Mouse (Mus musculus) WW6 (cell line): ENCODE measurements around the gene Arhgef19.

Source experiments
- DNase-seq: peaks from one replicate; pipeline ENCODE4 v3.0.0-alpha.2; 2013; ENCODE audit warnings: low read depth, low spot score

Arhgef19 gene

GRCm38 (mm10) chr4:141236856-141237255 lies 2.4 kb upstream of the Arhgef19 start:
- no peak for DNase-seq

DNA sequence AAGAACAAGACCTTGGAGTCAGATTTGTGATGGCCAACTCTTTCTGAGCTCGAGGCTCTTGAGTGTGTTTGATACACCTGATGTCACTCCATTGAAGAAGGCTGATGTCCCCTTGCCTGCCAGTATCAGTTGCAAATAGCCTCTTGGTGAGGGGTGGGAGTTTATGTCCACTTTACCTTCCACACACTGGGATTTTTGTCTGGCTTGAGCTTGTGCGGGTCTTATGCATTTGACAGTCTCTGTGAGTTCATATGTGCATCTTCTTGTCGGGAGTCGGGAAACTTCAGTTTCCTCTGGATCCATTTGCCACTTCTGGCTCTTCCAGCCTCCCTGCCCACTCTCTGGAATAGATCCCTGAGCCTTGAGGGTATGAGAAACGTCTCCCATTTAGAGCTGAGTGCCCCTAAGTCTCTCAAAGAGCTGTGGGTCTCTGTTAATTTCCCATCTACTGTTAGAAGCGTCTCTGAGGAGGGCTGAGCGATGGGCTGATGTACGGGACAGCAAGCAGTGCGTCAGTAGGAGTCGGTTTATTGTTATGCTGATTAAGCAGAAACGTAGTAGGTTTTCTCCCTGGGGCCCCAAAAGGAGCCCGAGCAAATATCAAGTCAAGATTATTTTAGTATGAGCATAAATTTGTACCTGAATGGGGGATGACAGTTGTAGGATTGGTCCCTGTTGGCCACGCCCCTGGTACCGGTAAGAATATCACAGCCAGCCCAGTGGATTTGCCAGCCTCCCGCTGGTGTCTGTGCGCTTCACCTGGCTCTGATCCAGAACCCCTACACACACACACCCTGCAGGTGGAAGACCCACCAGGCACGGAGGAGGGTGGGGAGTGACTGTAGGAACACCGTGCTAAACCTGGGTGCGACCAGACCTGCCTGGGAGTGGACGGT lies 559 bp upstream of the Arhgef19 start:
- DNase-seq, result no peak

DNA sequence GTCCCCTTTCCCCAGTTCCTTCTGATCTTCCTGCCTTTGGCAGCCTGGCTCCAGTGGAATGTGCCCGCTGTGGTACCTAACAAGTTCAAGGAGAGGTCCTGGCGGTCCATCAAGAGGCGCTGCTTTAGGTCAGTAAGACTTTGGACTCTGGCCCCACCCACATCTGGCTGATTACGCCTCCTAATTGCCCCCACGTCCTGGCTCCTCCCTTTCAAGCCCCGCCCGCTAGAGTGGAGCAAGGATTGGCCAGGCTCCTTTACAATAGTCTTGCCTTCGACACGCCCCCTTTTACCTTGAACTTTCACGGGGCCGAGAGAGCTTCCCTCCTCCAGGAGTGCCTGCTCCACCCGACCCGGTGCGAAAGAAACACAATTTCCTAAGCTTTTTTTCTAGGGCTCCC lies 1.3 kb downstream of the Arhgef19 start:
- DNase-seq, result peak; percentile 71

- no peak for DNase-seq
These were observed 2.6 kb downstream of the Arhgef19 start for GRCm38 (mm10) chr4:141241861-141242260.

DNA sequence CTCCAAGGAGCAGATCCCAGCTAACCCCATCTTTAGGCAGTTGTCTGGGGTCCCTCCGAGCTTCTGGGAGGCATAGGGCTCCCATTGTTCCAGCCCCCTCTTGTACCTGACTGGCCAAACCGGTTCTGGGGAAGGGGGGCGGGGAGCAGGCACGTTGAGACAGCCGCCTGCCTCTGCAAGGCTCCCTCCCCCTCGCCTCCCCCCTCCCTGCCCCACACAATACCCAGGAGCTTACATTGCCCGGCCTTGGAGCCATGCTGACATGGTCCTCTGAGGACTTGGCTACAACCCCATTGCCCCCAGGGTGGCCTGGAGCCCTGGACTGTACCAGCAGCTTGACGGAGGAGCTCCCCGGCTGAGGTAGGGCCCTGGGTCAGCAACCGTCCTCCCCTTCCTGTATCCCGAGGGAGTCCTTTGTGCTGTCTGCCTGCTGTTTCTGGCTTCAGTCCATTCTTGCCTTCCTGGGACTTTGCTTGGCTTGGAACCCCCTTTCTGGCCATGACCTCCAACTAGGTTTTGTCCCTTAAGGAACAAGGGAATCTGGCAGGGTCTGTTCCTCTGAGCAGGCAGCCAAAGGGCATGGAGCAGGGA lies 3.4 kb downstream of the Arhgef19 start:
- DNase-seq, result no peak

DNA sequence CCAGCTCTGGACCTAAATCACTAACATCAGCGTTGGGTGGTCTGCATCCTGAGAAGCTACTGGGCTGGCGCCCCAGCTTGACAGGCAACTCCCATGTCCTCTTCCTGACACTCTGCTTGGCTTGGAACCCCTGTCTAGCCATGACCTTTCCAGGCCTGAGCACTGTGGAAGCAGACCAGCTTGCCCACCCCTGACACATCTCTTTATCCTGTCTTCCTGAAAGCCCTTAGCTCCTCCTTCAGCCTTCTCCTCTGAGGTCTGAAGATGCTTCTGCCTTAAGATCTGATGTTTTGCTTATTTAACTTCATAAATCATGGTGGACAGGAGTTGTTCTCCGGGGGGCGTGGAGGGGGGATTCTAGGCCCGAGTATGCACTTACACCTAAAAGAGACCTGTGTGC lies 4.3 kb downstream of the Arhgef19 start:
- no peak for DNase-seq

DNA sequence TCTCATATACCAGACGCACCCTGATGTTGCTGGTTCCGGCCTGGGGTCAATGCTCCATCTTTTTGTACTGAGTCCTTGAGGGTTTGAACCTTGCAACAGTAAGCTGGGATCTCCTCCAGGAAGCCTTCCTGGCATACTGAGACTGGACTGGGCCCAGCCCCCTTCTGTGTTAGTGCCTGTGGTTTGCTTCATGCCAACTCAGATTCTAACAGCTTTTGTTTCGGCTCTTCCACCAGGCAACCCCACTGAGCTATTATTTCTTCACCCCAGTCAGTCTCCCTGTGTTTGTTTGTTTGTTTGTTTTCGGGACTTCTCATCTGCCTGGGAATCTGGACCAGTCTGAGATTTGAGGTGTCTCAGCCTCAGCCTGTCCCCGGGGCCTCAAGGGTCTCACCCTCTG lies 5.1 kb downstream of the Arhgef19 start:
- no peak for DNase-seq

DNA sequence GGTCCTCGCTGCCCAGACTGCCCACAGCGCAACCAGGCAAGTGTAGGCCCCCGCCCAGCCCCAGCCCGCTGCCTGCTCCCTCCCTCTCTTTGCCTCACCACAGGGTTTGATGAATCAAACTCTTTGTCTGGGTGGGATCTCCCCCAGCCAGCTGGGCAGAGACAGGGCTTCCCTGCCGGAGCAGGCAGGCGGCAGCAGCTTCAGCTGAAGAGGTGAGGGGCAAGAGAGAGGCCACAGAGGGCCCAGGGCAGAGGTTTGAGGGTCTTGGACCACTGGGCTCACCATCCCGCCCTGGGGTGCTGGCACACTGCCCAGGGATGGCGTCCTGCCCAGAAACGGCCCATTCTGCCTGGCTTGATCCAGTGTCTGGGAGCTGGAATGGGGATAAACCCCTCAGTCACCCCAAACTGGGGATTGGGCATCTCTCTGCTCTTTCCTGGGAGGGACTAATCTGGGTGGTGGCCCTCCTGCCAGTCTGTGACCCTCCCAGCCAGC lies 5.7 kb downstream of the Arhgef19 start:
- DNase-seq, result no peak

- no peak for DNase-seq
These were observed 7.0 kb downstream of the Arhgef19 start for GRCm38 (mm10) chr4:141246089-141246997.

GRCm38 (mm10) chr4:141246998-141247350 lies 7.7 kb downstream of the Arhgef19 start:
- no peak for DNase-seq

DNA sequence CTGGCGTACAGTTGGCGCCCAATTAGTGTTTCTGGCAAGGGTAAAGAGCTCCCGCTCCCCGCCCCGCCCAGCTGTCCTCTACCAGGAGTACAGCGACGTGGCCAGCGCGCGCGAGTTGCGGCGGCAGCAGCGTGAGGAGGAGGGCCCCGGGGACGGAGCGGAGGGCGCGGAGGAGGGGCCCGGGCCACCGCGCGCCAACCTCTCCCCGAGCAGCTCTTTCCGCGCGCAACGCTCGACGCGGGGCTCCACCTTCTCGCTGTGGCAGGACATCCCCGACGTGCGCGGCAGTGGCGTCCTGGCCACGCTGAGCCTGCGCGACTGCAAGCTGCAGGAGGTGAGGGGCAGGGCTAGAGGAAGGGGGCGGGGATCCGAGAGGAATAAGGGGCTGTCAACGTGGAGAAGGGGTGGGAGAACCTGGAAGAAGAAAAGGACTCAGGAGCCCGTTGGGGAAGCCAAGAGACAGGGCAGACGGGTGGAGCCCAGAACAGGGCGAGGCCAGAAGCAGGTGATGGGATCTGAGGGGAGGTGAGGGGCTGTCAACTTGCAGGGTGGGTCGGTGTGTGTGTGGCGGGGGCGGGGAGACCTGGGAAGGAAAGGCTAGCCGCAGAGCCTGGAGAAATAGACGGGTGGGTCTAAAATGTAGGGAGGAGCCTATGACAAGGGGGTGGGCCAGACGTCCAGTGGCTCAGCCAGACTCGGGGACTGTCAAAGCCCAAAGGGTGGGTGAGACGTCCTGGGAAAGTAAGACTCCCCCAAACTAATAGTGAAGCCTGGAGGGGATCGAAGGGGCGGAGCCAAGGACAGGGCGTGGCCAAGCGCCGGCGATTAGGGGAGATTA lies 8.7 kb downstream of the Arhgef19 start:
- no peak for DNase-seq

DNA sequence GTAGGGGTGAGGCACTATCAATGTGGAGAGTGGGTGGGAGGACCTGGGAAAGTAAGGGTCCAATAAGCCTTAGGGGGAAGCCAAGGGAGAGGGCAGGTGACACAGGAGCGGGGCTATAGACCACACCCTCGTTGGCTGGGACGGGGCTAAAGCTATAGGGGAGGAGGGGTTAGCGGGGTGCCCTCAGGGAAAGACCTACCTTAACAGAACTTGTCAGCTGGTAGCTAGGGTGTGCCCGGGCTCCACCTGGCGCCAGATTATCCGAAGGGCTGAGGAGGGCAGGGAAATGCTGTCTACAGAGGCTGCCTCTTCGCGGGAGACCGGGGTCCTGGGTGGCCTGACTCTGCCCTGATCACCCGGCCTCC lies 9.3 kb downstream of the Arhgef19 start:
- no peak for DNase-seq

DNA sequence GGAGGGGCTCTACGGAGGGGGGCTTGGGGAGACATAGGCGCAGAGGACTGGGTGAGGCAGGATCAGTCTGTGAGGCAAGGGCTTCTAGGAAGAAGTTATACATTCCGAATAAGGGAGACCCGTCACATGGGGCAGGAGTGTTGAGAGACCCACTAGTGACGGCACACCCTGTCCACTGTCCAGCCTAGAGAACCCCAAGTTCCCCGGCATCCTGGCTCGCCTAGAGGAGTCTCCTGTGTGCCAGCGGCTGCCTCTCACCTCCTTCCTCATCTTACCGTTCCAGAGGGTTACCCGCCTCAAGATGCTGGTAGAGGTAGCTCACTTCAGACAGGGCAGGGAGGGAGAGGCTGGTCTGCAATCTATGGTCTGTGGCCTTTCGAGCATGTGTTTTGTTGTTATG lies 10.1 kb downstream of the Arhgef19 start:
- no peak for DNase-seq

DNA sequence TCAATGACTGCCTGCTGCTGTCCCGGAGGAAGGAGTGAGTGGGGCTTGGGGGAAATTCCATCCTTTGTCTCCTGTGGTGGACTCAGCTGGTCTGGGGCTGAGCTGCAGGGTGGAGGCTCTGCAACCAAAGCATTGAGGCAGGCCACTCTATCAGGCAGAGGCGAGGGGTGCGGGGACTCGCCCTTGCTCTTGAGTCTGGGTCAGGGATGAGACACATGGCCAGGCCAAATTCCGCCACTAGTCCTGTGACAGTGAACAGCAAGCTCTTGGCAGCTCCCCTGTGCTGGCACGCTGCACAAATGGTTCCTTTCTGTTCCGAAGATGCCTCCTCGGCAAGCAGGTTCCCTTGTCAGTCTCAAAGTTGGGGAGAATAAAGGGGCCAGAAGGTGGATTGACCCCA lies 11.8 kb downstream of the Arhgef19 start:
- DNase-seq, result no peak

DNA sequence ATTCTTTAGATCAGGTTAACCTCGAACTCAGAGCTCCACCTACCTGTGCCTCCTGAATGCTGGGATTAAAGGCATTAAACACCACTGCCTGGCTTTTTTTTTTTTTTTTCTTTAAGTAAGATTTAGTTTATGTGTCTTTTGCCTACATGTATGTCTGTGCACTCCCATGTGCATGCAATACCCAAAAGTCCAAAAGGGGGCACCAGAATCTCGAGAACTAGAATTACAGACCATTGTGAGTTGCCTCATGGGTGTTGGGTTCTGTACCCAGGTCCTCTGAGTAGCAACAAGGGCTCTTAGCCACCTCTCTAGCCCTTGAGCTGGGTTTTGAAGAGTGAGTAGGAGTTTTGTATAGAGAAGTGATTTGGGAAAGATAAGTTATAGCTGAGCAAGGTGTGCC lies 13.3 kb downstream of the Arhgef19 start:
- no peak for DNase-seq

- no peak for DNase-seq
These were observed 14.9 kb downstream of the Arhgef19 start for GRCm38 (mm10) chr4:141254234-141254633.

- no peak for DNase-seq
These were observed 18.1 kb downstream of the Arhgef19 start for GRCm38 (mm10) chr4:141257440-141257839.

GRCm38 (mm10) chr4:141259413-141259812 lies 20.1 kb downstream of the Arhgef19 start:
- DNase-seq, result no peak

- DNase-seq, result no peak
These were observed 20.9 kb downstream of the Arhgef19 start for GRCm38 (mm10) chr4:141260007-141260723.

- DNase-seq, result no peak
These were observed 23.8 kb downstream of the Arhgef19 start for GRCm38 (mm10) chr4:141262906-141263637.
